Mouse (Mus musculus) effector memory CD4-positive, alpha-beta T cell, adult 5 months (primary cell): Measurements from ENCODE around the gene BC048679. TPM values are rescaled to one million over a fixed set of nuclear protein-coding genes. Genes with fewer than 3 reads are reported as not detected.

Experiments
- polyA plus RNA-seq: library from polyadenylated mRNA; unstranded; fragments of 100-300 nt; shearing (Covaris generic); gene quantifications from one replicate; pipeline ENCODE4 v1.2.1, GENCODE M21; 2017

BC048679 gene
- polyA plus RNA-seq: not detected

GRCm38 (mm10) chr7:81498181-81498580, at the start of gene BC048679:
BC048679 (minus strand) TSS chr7:81498281.

GRCm38 (mm10) chr7:81493331-81494021, 4.6 kb downstream of the BC048679 start, which contains the start of gene Ap3b2:
Ap3b2 (minus strand) TSS chr7:81493925.

GRCm38 (mm10) chr7:81455155-81455651, 42.9 kb downstream of the BC048679 start, which contains the start of gene Cpeb1:
Cpeb1 (minus strand) TSS chr7:81455465.

Other genes starting within 250 kb of the BC048679 start
- 565 TPM for gene Rps17, start 153.0 kb downstream of the BC048679 start, polyA plus RNA-seq
- 0.20 TPM for gene Cpeb1, start 42.8 kb downstream of the BC048679 start, polyA plus RNA-seq
- not detected for gene Ap3b2, start 4.4 kb downstream of the BC048679 start, polyA plus RNA-seq
- 0.95 TPM for gene Fsd2, start 68.7 kb upstream of the BC048679 start, polyA plus RNA-seq
- gene Whamm, start 73.0 kb upstream of the BC048679 start, polyA plus RNA-seq: 36.2 TPM
- gene Homer2, start 209.2 kb upstream of the BC048679 start, polyA plus RNA-seq: not detected